Mouse (Mus musculus): ENCODE data around the gene Fgfr2.

The Fgfr2 gene

GRCm38 (mm10) chr7:130368827-130369641 is 2754.1 kb downstream of the Fgfr2 start:
- no peak for DNase-seq (ENCODE audit: low spot score)

- DNase-seq (ENCODE audit: low spot score) = no peak
Observed at GRCm38 (mm10) chr7:130368036-130368826, 2754.9 kb downstream of the Fgfr2 start.

- no peak for DNase-seq (ENCODE audit: low spot score)
Observed at GRCm38 (mm10) chr7:130367222-130368035, 2755.7 kb downstream of the Fgfr2 start.

- DNase-seq (ENCODE audit: low spot score) = no peak
Observed at GRCm38 (mm10) chr7:130365711-130366110, 2757.4 kb downstream of the Fgfr2 start.

- no peak for DNase-seq (ENCODE audit: low spot score)
Observed at GRCm38 (mm10) chr7:130340412-130341152, 2782.6 kb downstream of the Fgfr2 start.

GRCm38 (mm10) chr7:130337601-130338000 is 2785.5 kb downstream of the Fgfr2 start:
- no peak for DNase-seq (ENCODE audit: low spot score)

- no peak for DNase-seq (ENCODE audit: low spot score)
Observed at GRCm38 (mm10) chr7:130335440-130336051, 2787.6 kb downstream of the Fgfr2 start.

GRCm38 (mm10) chr7:130332515-130333220 is 2790.5 kb downstream of the Fgfr2 start:
- no peak for DNase-seq (ENCODE audit: low spot score)

GRCm38 (mm10) chr7:130327603-130328365 is 2795.4 kb downstream of the Fgfr2 start:
- no peak for DNase-seq (ENCODE audit: low spot score)

GRCm38 (mm10) chr7:130325983-130326433 is 2797.1 kb downstream of the Fgfr2 start:
- DNase-seq (ENCODE audit: low spot score) = no peak

- DNase-seq (ENCODE audit: low spot score) = no peak
Observed at GRCm38 (mm10) chr7:130324716-130325401, 2798.3 kb downstream of the Fgfr2 start.

- no peak for DNase-seq (ENCODE audit: low spot score)
Observed at GRCm38 (mm10) chr7:130323766-130324165, 2799.4 kb downstream of the Fgfr2 start.

GRCm38 (mm10) chr7:130319799-130320556 is 2803.2 kb downstream of the Fgfr2 start:
- DNase-seq (ENCODE audit: low spot score) = no peak

GRCm38 (mm10) chr7:130316294-130316693 is 2806.9 kb downstream of the Fgfr2 start:
- no peak for DNase-seq (ENCODE audit: low spot score)

- DNase-seq (ENCODE audit: low spot score) = no peak
Observed at GRCm38 (mm10) chr7:130315221-130315620, 2807.9 kb downstream of the Fgfr2 start.

GRCm38 (mm10) chr7:130314658-130315057 is 2808.5 kb downstream of the Fgfr2 start:
- DNase-seq (ENCODE audit: low spot score) = no peak

GRCm38 (mm10) chr7:130311362-130311761 is 2811.8 kb downstream of the Fgfr2 start:
- DNase-seq (ENCODE audit: low spot score) = no peak

GRCm38 (mm10) chr7:130309180-130309579 is 2814.0 kb downstream of the Fgfr2 start:
- DNase-seq (ENCODE audit: low spot score) = no peak

All from T-cell, adult 2 months (primary cell).